21 mouse cellular contexts compared by ENCODE assay signal in the genomic region with DNA sequence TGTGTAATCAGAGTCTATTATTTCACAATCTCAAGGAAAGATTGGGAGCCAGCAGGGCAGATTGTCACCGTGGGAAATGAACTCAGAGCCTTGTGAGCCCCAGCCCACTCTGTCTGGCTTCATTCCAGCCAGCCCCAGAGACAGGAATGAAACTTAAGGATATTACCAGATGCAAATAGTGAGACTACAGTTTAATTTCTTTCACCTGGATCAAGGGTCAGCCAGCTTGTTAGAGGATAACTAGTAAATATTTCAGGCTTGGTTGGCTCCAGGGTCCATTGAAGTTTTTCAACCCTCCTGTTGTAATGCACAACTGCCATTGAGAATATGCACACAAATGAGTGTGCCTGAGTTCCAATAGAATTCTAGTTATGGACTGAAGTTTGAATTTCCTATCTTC. TPM values are rescaled to one million over a fixed set of nuclear protein-coding genes. Genes with fewer than 3 reads are reported as not detected.
DNase-seq lines count a peak whose midpoint lies in the region; ATAC-seq and TF ChIP-seq lines count a peak whose summit lies in the region.
"Had no signal": no experiment of that assay in that cellular context is flagged by ENCODE, and none has a peak within 500 bp of the region (broad histone marks: within the 10 kb centered on the region; RNA-seq: fewer than 3 reads in every experiment).

No protein-coding gene starts in this region.

- DNase-seq in forebrain, embryonic 14.5 days (ENCODE audit: low spot score), result peak; percentile 7
- no peak for DNase-seq in forebrain, postnatal 0 days
- peak; percentile 82 for DNase-seq in kidney, adult 2 months
- peak; percentile 13 for DNase-seq in adipocyte (ENCODE audit: low spot score)
- peak; percentile 70 for DNase-seq in kidney, postnatal 14 days
- no peak for DNase-seq in layer of hippocampus, adult 9-11 months
- DNase-seq in hindbrain, embryonic 14.5 days (ENCODE audit: low spot score), result no peak
- DNase-seq: adrenal gland, postnatal 10 days; B cell, adult 2 months; cerebellum, adult 11-12 months; cerebellum, adult 9-10 months; cerebellum, postnatal 25 days; gastrocnemius, postnatal 14 days; heart, postnatal 4 days had no signal

- no peaks in the 10 kb centered on the region for H3K27me3 ChIP-seq in forebrain, embryonic 14.5 days (replicated peaks; ENCODE audit: control insufficient read depth, insufficient read depth, low read length)
- no peaks in the 10 kb centered on the region for H3K27me3 ChIP-seq in forebrain, postnatal 0 days (ENCODE audit: insufficient read depth, low read length)
- no peaks in the 10 kb centered on the region for H3K27me3 ChIP-seq in kidney, adult 2 months (replicated peaks; ENCODE audit: control insufficient read depth, insufficient read depth, low read length)
- no peaks in the 10 kb centered on the region for H3K27me3 ChIP-seq in kidney, embryonic 16.5 days (ENCODE audit: insufficient read depth, low read length)
- no peaks in the 10 kb centered on the region for H3K27me3 ChIP-seq in hindbrain, embryonic 14.5 days (ENCODE audit: control insufficient read depth, insufficient read depth, low read length)
- H3K27me3 ChIP-seq: embryonic facial prominence, embryonic 12.5 days; heart, embryonic 13.5 days; hindbrain, embryonic 12.5 days had no signal

- H3K4me1 ChIP-seq in forebrain, embryonic 14.5 days (ENCODE audit: control insufficient read depth, insufficient read depth, low read length), result no peaks in the 10 kb centered on the region
- no peaks in the 10 kb centered on the region for H3K4me1 ChIP-seq in forebrain, postnatal 0 days (ENCODE audit: insufficient read depth)
- H3K4me1 ChIP-seq in kidney, adult 2 months (ENCODE audit: control insufficient read depth, insufficient read depth, low read length), result peaks cover 21% of the 10 kb centered on the region; the same call in 1 of the 2 replicates
- no peaks in the 10 kb centered on the region for H3K4me1 ChIP-seq in kidney, embryonic 16.5 days (ENCODE audit: insufficient read depth, low read length)
- no peaks in the 10 kb centered on the region for H3K4me1 ChIP-seq in hindbrain, embryonic 14.5 days (replicated peaks; ENCODE audit: control insufficient read depth, insufficient read depth, low read length)
- H3K4me1 ChIP-seq: embryonic facial prominence, embryonic 12.5 days; hindbrain, embryonic 12.5 days had no signal

- no peak overlapping the region for H3K9ac ChIP-seq in forebrain, embryonic 14.5 days (ENCODE audit: low read length)
- no peak overlapping the region for H3K9ac ChIP-seq in forebrain, postnatal 0 days
- H3K9ac ChIP-seq in kidney, embryonic 16.5 days (replicated peaks; ENCODE audit: low read length), result no peak overlapping the region
- no peak overlapping the region for H3K9ac ChIP-seq in hindbrain, embryonic 14.5 days
- H3K9ac ChIP-seq: embryonic facial prominence, embryonic 12.5 days; heart, embryonic 13.5 days; hindbrain, embryonic 12.5 days had no signal

- TF ChIP-seq CTCF in forebrain, postnatal 0 days (IDR thresholded peaks at IDR 0.05; ENCODE audit: low read depth), result no peak
- TF ChIP-seq CTCF in kidney, adult 2 months (conservative IDR thresholded peaks at IDR 0.05; ENCODE audit: insufficient read depth, insufficient read length, low read depth, low read length), result no peak

- no peak for TF ChIP-seq POLR2A in kidney, adult 2 months (IDR thresholded peaks at IDR 0.05; ENCODE audit: low read depth, low read length)

- no peak overlapping the region for H3K4me2 ChIP-seq in forebrain, embryonic 14.5 days (ENCODE audit: low read length)
- H3K4me2 ChIP-seq in forebrain, postnatal 0 days (ENCODE audit: low read depth), result no peak overlapping the region
- H3K4me2 ChIP-seq in kidney, embryonic 16.5 days (replicated peaks; ENCODE audit: low read depth, low read length), result no peak overlapping the region
- no peak overlapping the region for H3K4me2 ChIP-seq in hindbrain, embryonic 14.5 days (replicated peaks)
- H3K4me2 ChIP-seq: embryonic facial prominence, embryonic 12.5 days; heart, embryonic 13.5 days; hindbrain, embryonic 12.5 days had no signal

- WGBS in forebrain, embryonic 14.5 days, result 56% methylated on average over 1 of the region's 1 CpGs
- WGBS in forebrain, postnatal 0 days, result 21% methylated on average over 1 of the region's 1 CpGs
- whole genome bisulfite sequencing in kidney, adult 2 months, result 9% methylated on average over 1 of the region's 1 CpGs
- 38% methylated on average over 1 of the region's 1 CpGs for WGBS in kidney, embryonic 16.5 days
- WGBS in hindbrain, embryonic 14.5 days, result 61% methylated on average over 1 of the region's 1 CpGs

- ATAC-seq in forebrain, embryonic 14.5 days, result no peak
- ATAC-seq in forebrain, postnatal 0 days, result no peak
- no peak for ATAC-seq in kidney, embryonic 16.5 days (ENCODE audit: low FRiP score, low TSS enrichment)
- no peak for ATAC-seq in hindbrain, embryonic 14.5 days (ENCODE audit: low FRiP score)
- ATAC-seq: CD4-positive, CD25-positive, alpha-beta regulatory T cell, adult 4 months; forebrain, embryonic 16.5 days had no signal

- H3K9me3 ChIP-seq in forebrain, embryonic 14.5 days (replicated peaks; ENCODE audit: control insufficient read depth, low read length), result no peaks in the 10 kb centered on the region
- H3K9me3 ChIP-seq in forebrain, postnatal 0 days (ENCODE audit: low read length), result no peaks in the 10 kb centered on the region
- no peaks in the 10 kb centered on the region for H3K9me3 ChIP-seq in kidney, embryonic 16.5 days (ENCODE audit: low read length)
- no peaks in the 10 kb centered on the region for H3K9me3 ChIP-seq in hindbrain, embryonic 14.5 days (ENCODE audit: control insufficient read depth, low read length)
- H3K9me3 ChIP-seq: embryonic facial prominence, embryonic 12.5 days; G1E; heart, embryonic 13.5 days; hindbrain, embryonic 12.5 days had no signal

- no peak overlapping the region for H3K27ac ChIP-seq in forebrain, embryonic 14.5 days (ENCODE audit: low read depth, low read length)
- no peak overlapping the region for H3K27ac ChIP-seq in forebrain, postnatal 0 days (ENCODE audit: low read depth, low read length)
- H3K27ac ChIP-seq in kidney, adult 2 months (ENCODE audit: insufficient read depth, low read depth, low read length), result peak overlapping the region; percentile 49
- no peak overlapping the region for H3K27ac ChIP-seq in kidney, embryonic 16.5 days (ENCODE audit: low read length)
- no peak overlapping the region for H3K27ac ChIP-seq in hindbrain, embryonic 14.5 days
- H3K27ac ChIP-seq: embryonic facial prominence, embryonic 12.5 days; heart, embryonic 13.5 days; hindbrain, embryonic 12.5 days had no signal

- no peaks in the 10 kb centered on the region for H3K36me3 ChIP-seq in forebrain, embryonic 14.5 days (ENCODE audit: control insufficient read depth, insufficient read depth, low read length)
- H3K36me3 ChIP-seq in forebrain, postnatal 0 days (ENCODE audit: insufficient read depth), result no peaks in the 10 kb centered on the region
- no peaks in the 10 kb centered on the region for H3K36me3 ChIP-seq in kidney, adult 2 months (ENCODE audit: control insufficient read depth, insufficient read depth, low read length)
- H3K36me3 ChIP-seq in kidney, embryonic 16.5 days (ENCODE audit: insufficient read depth, low read length), result no peaks in the 10 kb centered on the region; the same call in 1 of the 2 replicates
- H3K36me3 ChIP-seq in hindbrain, embryonic 14.5 days (replicated peaks; ENCODE audit: control insufficient read depth, insufficient read depth), result no peaks in the 10 kb centered on the region
- H3K36me3 ChIP-seq: embryonic facial prominence, embryonic 12.5 days had no signal

- no peak overlapping the region for H3K4me3 ChIP-seq in forebrain, embryonic 14.5 days (ENCODE audit: low read depth, low read length)
- H3K4me3 ChIP-seq in forebrain, postnatal 0 days (ENCODE audit: low read depth, low read length), result no peak overlapping the region
- H3K4me3 ChIP-seq in kidney, adult 2 months (ENCODE audit: insufficient read depth, low read depth, low read length), result no peak overlapping the region
- no peak overlapping the region for H3K4me3 ChIP-seq in kidney, embryonic 16.5 days (ENCODE audit: low read length)
- no peak overlapping the region for H3K4me3 ChIP-seq in hindbrain, embryonic 14.5 days (replicated peaks; ENCODE audit: low read length)
- H3K4me3 ChIP-seq: embryonic facial prominence, embryonic 12.5 days; heart, embryonic 13.5 days; hindbrain, embryonic 12.5 days had no signal

RNA-seq across cellular contexts. Expression of a gene that starts 36.6 kb away (rescaled TPM):
- 8.6 and 9.6 TPM in 2 replicates for polyA plus RNA-seq in forebrain, embryonic 14.5 days (2014; fragmentation: Nextera tagmentation; extraction: Ambion mirVana)
- 10.8 and 14.8 TPM in 2 replicates for total RNA-seq in forebrain, postnatal 0 days (2014; rRNA removed)
- 3.6 and 4.4 TPM in 2 replicates for polyA plus RNA-seq in forebrain, postnatal 0 days (2015; fragmentation: Nextera tagmentation; extraction: Ambion mirVana)
- 17.7 and 21.1 TPM in 2 replicates for polyA plus RNA-seq in kidney, adult 2 months (2012; rRNA removed)
- 9.2 and 9.4 TPM in 2 replicates for polyA plus RNA-seq in kidney, embryonic 16.5 days (2015; fragmentation: Nextera tagmentation; extraction: Ambion mirVana)
- polyA plus RNA-seq in hindbrain, embryonic 14.5 days (2014; fragmentation: Nextera tagmentation; extraction: Ambion mirVana), result 10.3 and 12.1 TPM in 2 replicates

Comparison
In these comparisons a context has a peak if more than half of its experiments do, and no peak if none do; other contexts are left out.
1. DNase-seq: peak in forebrain, embryonic 14.5 days (single experiment), kidney, adult 2 months (single experiment), adipocyte (single experiment) and kidney, postnatal 14 days (single experiment); none in forebrain, postnatal 0 days (single experiment), layer of hippocampus, adult 9-11 months (single experiment) and hindbrain, embryonic 14.5 days (single experiment).